Mouse (Mus musculus) WW6 (cell line): ENCODE data around the gene Slc38a3.

ENCODE experiments used
- DNase-seq: peaks from one replicate; pipeline ENCODE4 v3.0.0-alpha.2; 2013; ENCODE audit warnings: low read depth, low spot score

Slc38a3 gene

GRCm38 (mm10) chr9:107669480-107669945 is at the start of gene Slc38a3:
TSS of gene Slc38a3 (minus strand) at chr9:107669530.
- no peak for DNase-seq

GRCm38 (mm10) chr9:107716951-107717350 is 47.6 kb upstream of the Slc38a3 start:
- DNase-seq: no peak

GRCm38 (mm10) chr9:107715632-107716031 is 46.3 kb upstream of the Slc38a3 start:
- no peak for DNase-seq

DNA sequence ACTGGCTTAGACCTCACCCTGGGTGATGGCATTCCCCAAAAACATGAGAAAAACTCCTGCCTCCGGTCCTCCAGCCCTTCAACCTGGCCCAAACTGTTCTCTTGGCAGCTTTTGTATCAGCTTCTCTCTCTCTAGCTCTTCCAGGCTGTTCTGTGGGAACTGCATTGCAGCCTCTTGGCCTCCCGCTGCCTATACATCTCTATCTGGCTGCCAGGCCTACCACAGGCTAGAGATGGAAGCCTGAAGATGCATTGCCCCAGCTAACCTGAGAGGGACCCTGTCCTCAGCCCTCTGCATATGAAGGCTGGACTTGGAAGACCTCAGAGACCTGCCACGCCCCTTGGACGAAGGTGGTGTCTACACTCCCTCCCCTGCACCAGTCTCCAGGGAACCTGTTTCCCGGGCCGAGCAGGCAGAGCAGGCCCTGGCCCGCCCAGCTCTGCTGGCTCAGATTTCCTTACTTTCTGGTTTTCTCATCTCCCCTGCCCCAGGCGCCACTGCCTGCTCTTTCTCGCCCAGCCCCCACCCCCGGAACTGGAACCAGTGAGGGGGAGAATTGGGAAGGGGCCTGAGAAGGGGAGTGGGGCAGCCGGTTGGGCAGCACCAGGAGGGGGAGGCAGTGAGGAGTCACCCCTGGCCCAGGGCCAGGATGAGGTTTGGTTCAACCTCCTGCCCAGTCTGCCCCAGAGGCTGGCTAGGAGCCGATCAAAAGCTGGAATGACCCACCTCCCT is 45.1 kb upstream of the Slc38a3 start:
- DNase-seq: no peak

GRCm38 (mm10) chr9:107709697-107710483 is 40.6 kb upstream of the Slc38a3 start, which contains the start of gene Sema3f:
TSS of gene Sema3f (minus strand) at chr9:107710475.
- peak; percentile 42 for DNase-seq

DNA sequence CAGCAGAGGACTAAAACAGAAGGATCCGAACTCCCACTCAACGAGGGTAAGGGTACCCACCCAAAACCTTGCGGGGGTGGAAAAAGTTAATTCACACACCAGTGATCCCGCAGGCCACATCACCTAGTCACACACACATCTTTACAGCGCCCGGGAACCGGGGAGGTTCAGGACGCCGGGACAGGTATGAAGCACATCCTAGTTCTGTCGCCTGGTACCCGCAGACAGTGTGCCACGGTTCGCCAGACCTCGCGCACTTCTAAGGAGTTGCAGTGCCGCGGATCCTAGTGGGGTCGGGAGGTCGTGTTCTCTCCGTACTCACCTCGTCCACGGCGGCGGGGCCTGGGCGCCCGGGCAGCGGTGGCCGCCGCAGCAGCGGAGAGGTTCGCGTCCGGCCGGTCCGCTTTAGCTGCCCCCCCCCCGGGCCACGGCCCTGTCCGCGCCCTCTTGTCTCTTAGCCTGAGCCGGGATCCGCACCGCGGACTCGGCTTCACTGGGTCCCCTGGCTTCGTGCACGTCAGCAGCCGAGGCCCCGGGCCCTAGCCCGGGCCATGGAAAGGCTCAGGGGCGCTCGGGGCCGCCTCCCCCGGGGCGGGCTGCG is 39.9 kb upstream of the Slc38a3 start:
- DNase-seq: no peak

- DNase-seq: no peak
These were observed 39.2 kb upstream of the Slc38a3 start for GRCm38 (mm10) chr9:107708439-107709095.

DNA sequence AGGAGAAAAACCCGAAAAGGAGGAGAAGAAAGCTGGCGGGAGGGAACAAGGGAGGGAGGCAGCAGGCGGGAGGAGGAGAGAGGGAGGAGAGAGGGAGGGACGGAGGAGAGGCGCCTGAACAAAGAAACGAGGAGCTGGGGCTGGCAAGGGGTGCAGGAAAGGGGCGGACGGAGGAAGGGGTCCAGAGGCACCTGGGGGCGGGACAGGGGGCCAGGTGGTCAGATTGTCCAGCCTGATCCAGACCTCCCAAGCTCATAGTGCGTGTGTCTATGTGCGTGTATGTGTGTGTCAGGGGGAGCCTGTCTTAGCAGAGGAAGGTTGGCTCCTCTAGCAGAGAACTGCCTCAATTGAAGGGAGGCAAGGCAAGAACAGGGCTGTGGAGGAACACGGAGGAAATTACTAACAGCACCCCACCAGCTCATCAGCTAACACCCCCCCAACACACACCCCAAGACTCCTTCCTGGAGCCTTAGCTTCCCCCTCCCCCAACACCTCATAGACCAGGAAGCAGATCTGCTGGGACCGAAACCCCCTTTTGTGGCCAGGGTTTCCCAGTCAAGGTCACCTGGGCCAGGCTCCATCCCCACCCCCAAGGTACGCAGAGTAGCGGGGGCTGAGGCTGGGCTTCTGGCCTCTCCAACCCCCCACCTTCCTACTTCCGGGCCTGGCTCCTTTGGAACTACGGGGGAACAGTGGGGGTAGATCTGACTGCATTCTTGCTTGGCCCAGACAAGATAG is 38.5 kb upstream of the Slc38a3 start:
- no peak for DNase-seq

DNA sequence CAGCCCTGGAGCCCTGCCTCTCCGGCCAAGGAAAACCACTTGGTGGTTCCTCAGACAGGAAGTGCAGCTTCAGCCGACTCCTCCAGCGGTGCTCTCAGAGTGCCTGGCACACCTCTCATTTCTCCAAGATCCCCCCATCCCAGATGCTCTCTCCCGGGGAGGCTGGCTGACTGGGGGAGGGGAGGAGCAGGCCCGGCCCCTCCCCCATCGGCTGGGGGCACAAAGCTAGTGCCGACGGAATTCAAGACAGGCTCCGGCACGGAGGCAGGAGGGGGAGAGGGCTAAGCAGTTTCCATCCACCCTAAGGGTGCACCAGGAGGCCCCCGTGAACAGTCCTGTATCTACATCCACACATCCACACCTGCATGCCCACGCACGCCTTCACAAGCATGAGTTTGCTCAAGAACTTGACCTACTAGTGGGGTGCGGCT is 37.5 kb upstream of the Slc38a3 start:
- DNase-seq: no peak

- DNase-seq: no peak
These were observed 34.2 kb upstream of the Slc38a3 start for GRCm38 (mm10) chr9:107703337-107704122.

GRCm38 (mm10) chr9:107702606-107703185 is 33.4 kb upstream of the Slc38a3 start:
- DNase-seq: no peak

- no peak for DNase-seq
These were observed 32.3 kb upstream of the Slc38a3 start for GRCm38 (mm10) chr9:107701594-107701993.

DNA sequence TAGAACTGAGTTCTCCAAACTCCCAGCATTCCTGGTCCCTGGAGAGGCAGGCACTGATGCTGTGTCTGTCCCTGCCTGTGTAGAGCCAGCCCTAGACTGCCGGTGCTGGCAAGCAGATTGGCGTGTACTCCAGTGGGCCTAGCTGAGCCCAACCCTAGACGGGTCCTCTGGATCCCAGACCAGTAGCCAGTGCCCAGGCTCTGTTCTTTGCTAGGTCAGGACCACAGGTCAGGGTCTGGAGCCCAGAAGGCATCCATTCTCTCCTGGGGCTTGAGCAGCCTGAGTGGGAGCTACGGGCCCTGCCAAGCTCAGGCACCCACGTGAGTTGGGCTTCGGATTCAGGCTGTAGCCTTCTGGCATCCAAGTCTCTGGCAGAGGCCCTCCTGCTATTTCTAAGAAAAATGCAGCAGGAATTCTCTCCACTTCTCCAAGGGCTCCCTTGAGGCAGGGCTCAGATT is 30.8 kb upstream of the Slc38a3 start:
- DNase-seq: no peak

DNA sequence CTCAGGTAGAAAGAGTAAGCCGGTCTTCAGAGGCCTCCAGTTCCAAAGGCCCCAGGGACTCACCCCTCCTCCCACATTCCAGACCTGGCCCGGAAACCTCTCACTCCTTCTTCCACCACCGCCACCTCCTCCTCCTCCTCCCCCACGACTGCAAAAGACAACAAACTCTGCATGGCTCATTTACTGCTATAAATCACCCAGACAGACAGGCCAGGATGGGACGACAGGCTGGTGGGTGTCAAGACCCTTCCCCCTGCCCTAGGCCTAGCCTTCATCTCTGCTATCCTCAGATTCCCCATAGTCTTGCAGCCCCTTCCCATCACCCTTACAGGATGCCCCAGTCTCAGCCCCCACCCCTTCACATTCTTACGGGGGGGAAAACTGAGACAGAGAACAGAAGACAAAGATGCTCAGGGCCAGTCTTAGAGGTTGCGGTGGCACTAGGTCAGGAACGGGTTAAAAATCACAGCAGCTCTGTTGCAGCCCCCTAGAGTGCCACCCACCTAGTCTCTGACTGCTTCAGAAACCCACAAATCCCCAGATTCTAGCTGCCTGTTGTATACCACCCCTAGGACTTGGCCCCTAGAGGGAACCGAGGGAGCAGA is 30.1 kb upstream of the Slc38a3 start:
- DNase-seq: no peak

DNA sequence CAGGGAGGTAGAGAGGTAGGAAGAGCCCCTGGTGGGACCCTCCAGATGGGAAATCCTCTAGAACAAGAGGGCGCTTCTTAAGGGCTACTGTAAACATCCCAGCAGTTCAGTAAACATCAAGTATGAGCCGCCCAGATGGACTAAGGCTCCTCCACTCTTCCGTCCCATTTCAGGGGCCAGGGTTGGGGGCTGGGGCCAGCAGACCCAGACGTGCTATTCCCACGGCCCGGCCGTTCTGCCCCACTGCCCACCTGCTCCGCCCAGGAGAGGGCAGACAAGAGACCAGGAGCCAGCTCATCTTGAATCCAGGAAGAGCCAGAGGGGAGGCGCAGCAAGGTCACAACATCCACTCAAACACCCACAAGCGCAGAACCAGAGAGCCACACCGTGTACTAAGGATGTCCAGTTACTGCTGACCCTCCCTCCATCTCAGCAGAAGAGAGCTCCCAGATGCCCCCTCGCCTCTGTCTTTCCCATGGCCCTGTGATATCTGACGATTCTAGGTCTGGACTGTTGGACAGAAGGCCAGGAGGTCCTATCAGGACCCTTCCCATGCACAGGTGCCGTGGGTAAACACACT is 29.4 kb upstream of the Slc38a3 start:
- DNase-seq: no peak

GRCm38 (mm10) chr9:107697811-107698521 is 28.6 kb upstream of the Slc38a3 start:
- no peak for DNase-seq

DNA sequence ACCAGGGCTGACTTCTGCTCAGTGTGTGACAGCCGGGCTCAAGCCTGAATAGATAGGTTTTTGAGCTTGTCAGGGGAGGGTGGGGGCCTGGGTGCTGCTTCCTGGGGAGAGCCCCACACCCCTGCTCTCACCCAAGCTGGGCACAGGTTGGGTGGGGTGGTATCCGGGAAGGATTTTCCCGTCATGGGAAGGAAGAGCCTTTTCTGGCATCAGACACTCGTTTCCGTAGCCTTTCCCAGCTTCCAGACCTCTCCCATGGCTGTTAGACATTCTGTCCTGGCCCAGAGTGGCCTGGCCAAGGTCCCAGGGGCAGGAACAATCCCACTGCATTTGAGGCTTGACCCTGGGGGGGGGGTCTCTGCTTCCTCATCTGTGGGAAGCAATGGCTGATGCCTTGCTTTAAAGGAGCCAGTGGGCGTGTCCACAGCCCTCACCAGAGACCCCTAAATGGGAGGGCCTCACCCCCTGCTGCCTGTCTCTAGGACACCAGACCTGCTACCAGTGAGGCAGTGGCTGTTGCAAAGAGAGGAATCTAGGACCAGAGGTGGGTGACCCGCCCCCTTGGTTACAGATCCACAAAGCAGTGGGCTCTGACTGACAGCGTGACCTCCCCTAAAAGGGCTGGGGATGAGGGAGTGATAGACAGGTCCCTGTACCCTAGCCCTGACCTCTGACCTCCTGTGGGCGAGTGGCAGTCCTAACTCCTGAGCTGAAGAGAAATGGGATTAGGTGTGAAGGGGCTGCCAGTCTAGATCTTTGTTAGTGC is 27.7 kb upstream of the Slc38a3 start:
- no peak for DNase-seq

DNA sequence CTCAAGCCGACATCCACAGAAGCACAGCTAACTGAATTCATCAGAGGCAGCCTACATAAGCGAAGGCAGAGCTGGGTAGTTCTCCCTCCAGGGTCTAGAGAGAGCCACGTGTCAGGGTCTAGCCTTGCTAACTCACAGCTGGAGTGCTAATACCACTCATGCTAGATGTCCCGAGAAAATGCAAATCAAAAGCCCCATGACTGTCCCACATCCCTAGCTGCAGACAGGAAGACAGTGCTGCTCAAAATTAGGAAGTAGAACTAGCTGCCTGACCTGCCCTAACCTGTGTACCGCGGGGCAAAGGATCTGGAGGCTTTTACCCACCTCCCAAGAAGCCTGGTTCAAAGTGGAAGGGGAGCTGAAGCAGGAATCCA is 26.8 kb upstream of the Slc38a3 start:
- no peak for DNase-seq
